Mouse (Mus musculus) lung, embryonic 16.5 days (tissue): ENCODE data around the gene Fancg. TPM values are rescaled to one million over a fixed set of nuclear protein-coding genes. Genes with fewer than 3 reads are reported as not detected.

Source experiments
- ATAC-seq: fragments of 200-750 bp; cut with Nextera tagmentation; 2 replicates; pipeline ENCODE4 v1.8.0; 2017; ENCODE audit warnings: low read depth, mild to moderate bottlenecking, moderate library complexity
- H3K27ac ChIP-seq: fragments of 300-500 bp; sonication (generic); 2 replicates; pipeline ENCODE4 v1.5.1; 2014; ENCODE audit warnings: mild to moderate bottlenecking, control low read depth, low read length
- H3K27me3 ChIP-seq: fragments of 300-500 bp; sonication (generic); 2 replicates; pipeline ENCODE4 v1.6.1; 2014; ENCODE audit warnings: low read depth, low read length, mixed read lengths; ENCODE audit not compliant: control insufficient read depth, insufficient read depth
- H3K36me3 ChIP-seq: fragments of 300-500 bp; sonication (generic); 2 replicates; pipeline ENCODE4 v1.6.1; 2014; ENCODE audit warnings: low read length; ENCODE audit not compliant: control insufficient read depth, insufficient read depth
- H3K4me1 ChIP-seq: fragments of 300-500 bp; sonication (generic); replicated peaks from 2 replicates; pipeline ENCODE4 v1.6.1; 2014; ENCODE audit warnings: low read length, mixed read lengths; ENCODE audit not compliant: control insufficient read depth, insufficient read depth
- H3K4me2 ChIP-seq: fragments of 300-500 bp; sonication (generic); 2 replicates; pipeline ENCODE4 v1.6.1; 2014; ENCODE audit warnings: low read depth, low read length, control low read depth
- H3K4me3 ChIP-seq: fragments of 300-500 bp; sonication (generic); 2 replicates; pipeline ENCODE4 v1.5.1; 2014; ENCODE audit warnings: mild to moderate bottlenecking, low read length, control low read depth
- H3K9ac ChIP-seq: fragments of 300-500 bp; sonication (generic); 2 replicates; pipeline ENCODE4 v1.6.1; 2014; ENCODE audit warnings: low read length, control low read depth
- H3K9me3 ChIP-seq: fragments of 300-500 bp; sonication (generic); 2 replicates; pipeline ENCODE4 v1.6.1; 2016; ENCODE audit warnings: low read length; ENCODE audit not compliant: control insufficient read depth
- WGBS: fragments of 180-500 bp; shearing (Covaris S2); extraction: QIAGEN DNeasy Blood & Tissue Kit; methylation state at CpG from one replicate; pipeline ENCODE4 v1.1.7; 2014; 5-methylcytosine and 5-hydroxymethylcytosine counted together
- polyA plus RNA-seq: library from polyadenylated mRNA; unstranded; fragments of >200 nt; fragmentation: Nextera tagmentation; extraction: Ambion mirVana; gene quantifications from 2 replicates; pipeline ENCODE4 v1.2.1, GENCODE M21; 2015

The Fancg gene
- polyA plus RNA-seq, 1 experiment from 2014 or later: 22.5 TPM

DNA sequence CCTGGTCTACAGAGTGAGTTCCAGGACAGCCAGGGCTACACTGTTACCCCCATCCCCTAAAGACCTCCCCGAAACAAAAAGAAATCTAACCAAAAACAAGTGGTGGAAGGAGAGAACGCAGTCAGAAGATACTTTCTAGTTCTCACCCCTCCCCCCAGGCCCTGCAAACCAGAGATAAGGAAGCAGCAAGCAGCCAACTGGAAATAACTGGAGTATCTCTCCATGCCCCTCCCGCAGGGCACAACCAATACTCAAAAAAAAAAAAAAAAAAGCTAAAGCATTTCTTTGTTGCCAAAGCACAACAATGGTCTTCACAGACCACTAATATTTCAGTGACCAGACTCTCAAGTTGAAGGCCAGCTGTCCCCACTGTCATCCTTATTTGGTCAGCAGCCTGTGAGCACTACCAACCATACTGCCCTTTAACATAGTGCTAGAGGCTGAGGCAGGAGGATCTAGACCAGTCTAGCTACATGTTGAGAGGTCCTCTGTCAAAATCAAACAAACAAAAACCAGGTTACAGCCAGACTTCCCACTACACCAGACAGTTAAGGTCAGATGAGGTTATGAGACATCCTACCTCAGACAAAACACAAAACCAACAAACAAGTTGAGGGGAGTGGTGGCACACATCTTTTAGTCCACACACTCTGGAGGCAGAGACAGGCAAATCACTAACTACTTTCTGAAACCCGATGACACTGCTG is 27.7 kb upstream of the Fancg start:
- no peak for ATAC-seq
- Histone ChIP-seq H3K4me1 (peaks cover 7% of the 10 kb centered on the region), H3K27ac (no peak overlapping the region), H3K9ac (no peak overlapping the region), H3K36me3 (peaks cover 14% of the 10 kb centered on the region), H3K27me3 (no peaks in the 10 kb centered on the region), H3K4me3 (no peak overlapping the region), H3K4me2 (no peak overlapping the region), H3K9me3 (no peaks in the 10 kb centered on the region)
- 54% methylated on average over 4 of the region's 4 CpGs for WGBS

DNA sequence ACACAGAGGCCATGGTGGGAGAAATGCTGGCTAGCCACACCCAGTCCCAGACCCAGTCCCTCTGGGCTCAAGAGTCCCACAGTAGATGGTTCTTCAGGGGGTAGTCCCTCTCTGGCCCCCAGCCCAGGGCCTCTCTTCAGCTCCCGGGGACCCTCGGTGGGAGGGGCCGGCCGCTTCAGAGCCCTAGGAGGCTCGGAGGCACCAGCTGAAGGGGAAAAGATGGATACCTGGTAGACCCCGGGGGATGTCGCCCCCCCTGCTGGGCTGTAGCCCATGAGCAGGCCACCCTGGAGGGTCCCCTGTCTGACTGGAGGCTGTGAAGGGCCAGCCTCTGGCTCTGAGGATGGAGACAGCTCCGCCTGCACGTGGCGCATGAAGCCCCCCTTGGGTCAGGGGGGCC is 26.1 kb upstream of the Fancg start:
- ATAC-seq: no peak
- Histone ChIP-seq H3K4me3 (no peak overlapping the region), H3K9me3 (no peaks in the 10 kb centered on the region), H3K27me3 (no peaks in the 10 kb centered on the region), H3K36me3 (peaks cover 14% of the 10 kb centered on the region), H3K27ac (no peak overlapping the region), H3K4me1 (peaks cover 15% of the 10 kb centered on the region), H3K9ac (no peak overlapping the region), H3K4me2 (no peak overlapping the region)
- WGBS: 86% methylated on average over 10 of the region's 10 CpGs

DNA sequence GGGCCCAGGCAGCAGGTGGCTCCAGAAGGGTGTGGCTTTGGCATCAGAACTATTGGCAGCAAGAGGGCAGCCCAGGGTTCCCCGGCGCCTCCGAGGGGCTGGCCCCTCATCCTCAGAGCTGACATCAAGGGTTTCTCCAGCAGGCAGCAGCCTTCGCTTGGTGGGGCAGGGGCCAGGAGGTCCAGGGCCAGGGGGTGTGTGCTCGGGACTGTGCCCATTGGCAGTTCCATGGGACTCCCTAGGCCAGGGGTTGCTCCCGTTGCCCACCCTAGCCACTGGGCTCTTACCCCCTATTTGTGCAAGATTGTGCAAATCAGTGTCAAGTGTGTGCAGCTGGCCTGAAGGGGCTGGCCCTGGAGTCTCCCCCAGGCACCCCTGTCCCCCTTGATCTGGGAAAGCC is 25.5 kb upstream of the Fancg start:
- no peaks in the 10 kb centered on the region for H3K27me3 ChIP-seq
- H3K36me3 ChIP-seq: peaks cover 14% of the 10 kb centered on the region
- H3K9me3 ChIP-seq: no peaks in the 10 kb centered on the region
- H3K9ac ChIP-seq: no peak overlapping the region
- H3K4me3 ChIP-seq: no peak overlapping the region
- H3K4me2 ChIP-seq: no peak overlapping the region
- H3K4me1 ChIP-seq: peaks cover 15% of the 10 kb centered on the region
- no peak for ATAC-seq
- WGBS: 82% methylated on average over 6 of the region's 6 CpGs
- no peak overlapping the region for H3K27ac ChIP-seq

DNA sequence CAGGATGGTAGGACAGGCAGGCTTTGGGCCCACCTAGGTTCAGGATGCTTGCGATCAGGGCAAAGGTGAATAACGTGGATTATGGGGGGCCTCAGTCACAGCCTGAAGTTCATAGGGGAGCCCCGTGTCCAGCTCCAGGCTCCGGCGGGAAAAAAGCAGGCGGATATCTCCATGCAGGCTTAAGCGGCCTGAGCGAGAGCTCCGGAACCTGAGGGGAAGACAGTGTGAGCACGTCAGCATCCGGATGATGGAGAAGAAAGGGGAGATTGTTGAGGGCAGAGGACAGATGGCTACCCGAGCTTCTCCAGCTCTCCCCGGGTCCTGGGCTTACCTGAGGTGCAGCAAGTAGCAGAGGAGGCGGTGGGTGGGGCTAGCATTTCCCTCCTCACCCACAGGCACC is 23.2 kb upstream of the Fancg start:
- ATAC-seq: no peak
- Histone ChIP-seq H3K4me2 (no peak overlapping the region), H3K27me3 (no peaks in the 10 kb centered on the region), H3K36me3 (peaks cover 21% of the 10 kb centered on the region), H3K4me1 (peaks cover 15% of the 10 kb centered on the region), H3K9ac (no peak overlapping the region), H3K9me3 (no peaks in the 10 kb centered on the region), H3K27ac (no peak overlapping the region), H3K4me3 (no peak overlapping the region)
- 84% methylated on average over 14 of the region's 14 CpGs for WGBS

DNA sequence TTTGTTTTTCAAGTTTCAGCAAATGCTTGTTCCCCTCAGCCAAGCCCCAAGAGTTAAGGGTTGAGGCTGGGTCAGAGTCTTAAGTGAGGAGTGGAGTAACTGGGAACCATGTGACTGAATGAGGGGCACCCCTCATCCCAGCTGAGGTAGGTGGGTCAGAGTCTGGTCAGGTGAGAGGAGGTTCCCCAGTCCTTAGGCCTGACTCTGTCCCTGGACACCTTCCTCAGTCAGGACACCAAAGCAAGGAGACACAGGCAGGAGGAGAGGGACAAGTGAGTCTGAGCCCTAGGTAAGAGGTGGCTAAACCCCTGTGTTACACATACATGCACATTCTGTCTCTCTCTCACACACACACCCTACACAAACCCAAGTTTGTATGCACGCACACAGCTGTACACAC is 22.2 kb upstream of the Fancg start:
- peaks cover 29% of the 10 kb centered on the region for H3K36me3 ChIP-seq
- no peak for ATAC-seq
- peaks cover 15% of the 10 kb centered on the region for H3K4me1 ChIP-seq
- H3K4me3 ChIP-seq: no peak overlapping the region
- WGBS: 94% methylated on average over 1 of the region's 1 CpGs
- no peaks in the 10 kb centered on the region for H3K27me3 ChIP-seq
- no peaks in the 10 kb centered on the region for H3K9me3 ChIP-seq
- H3K9ac ChIP-seq: no peak overlapping the region
- no peak overlapping the region for H3K4me2 ChIP-seq
- no peak overlapping the region for H3K27ac ChIP-seq

DNA sequence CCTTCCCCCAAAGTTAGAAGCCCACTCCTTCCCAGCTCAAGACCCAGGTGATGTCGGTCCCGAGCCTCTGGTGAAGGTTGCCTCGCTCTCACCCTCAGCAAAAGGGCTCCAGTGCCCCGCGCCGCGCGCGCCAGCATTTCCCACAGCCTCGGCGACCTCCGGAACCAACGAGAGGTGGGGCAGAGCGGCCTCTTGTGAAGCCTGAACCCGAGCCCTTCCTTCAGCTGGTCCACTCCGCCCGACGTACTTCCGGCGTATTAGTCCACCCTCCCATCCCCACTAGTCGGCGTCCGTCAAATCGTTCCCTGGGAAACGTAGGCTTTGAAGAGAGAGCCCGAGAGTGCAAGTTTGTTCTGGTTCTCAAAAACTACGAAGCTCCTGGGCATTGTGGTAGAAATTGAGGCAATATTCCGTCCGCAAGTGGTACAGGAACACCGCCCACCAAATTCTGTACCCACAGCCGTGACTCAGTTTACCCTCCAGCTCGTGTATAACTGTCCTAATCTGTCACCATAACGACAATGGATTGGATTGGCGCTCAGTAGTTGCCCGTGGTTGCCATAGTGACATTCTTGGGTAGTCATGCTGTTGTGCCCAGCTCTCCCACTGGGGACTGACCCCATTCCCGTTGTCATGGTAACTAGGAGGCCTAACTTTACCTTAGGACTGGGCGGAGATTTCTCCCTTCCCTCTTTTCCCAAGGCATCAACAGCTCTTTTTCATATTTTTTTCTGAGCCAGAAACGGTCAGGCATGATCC is 21.1 kb upstream of the Fancg start, which contains the start of gene Stoml2:
TSS of gene Stoml2 (minus strand) at position 474 of the 759 bp plus-strand sequence.
- H3K9me3 ChIP-seq: no peaks in the 10 kb centered on the region
- H3K4me3 ChIP-seq: peak within 1 kb of the TSS; percentile 86
- H3K27me3 ChIP-seq: no peaks in the 10 kb centered on the region
- peaks cover 15% of the 10 kb centered on the region for H3K4me1 ChIP-seq
- peak within 1 kb of the TSS; percentile 96 for H3K9ac ChIP-seq
- H3K4me2 ChIP-seq: peak within 1 kb of the TSS; percentile 92
- H3K36me3 ChIP-seq: peaks cover 37% of the 10 kb centered on the region
- H3K27ac ChIP-seq: peak within 1 kb of the TSS; percentile 89
- peak; percentile 98 for ATAC-seq
- WGBS: under 1% methylated on average over 38 of the region's 38 CpGs

DNA sequence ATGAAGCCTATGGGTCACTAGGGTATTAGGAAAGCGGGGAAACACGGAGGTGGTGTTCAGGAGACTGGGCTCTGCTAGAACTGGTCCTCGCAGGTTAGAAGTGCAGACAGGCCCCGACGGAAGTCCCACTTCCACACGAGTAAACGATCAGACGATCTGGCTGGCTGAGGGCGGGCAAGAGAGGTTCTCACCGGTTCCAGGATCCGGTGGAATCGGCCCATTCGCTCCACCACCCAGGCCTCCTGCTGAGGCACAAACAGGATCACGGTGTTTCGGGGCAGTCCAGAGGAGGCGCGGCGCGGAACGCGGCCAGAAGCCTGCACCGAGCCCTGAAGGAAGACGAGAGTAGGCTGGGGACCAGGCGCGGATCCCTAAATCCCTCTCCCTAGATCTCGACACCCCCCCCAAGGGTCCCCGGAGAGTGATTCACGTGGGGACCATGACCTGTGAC is 20.5 kb upstream of the Fancg start:
- Histone ChIP-seq H3K27ac (peak overlapping the region; percentile 89), H3K9ac (peak overlapping the region; percentile 96), H3K4me3 (peak overlapping the region; percentile 86), H3K4me1 (peaks cover 15% of the 10 kb centered on the region), H3K27me3 (no peaks in the 10 kb centered on the region), H3K4me2 (peak overlapping the region; percentile 92), H3K36me3 (peaks cover 33% of the 10 kb centered on the region), H3K9me3 (no peaks in the 10 kb centered on the region)
- WGBS: under 1% methylated on average over 28 of the region's 28 CpGs
- peak; percentile 67 for ATAC-seq

DNA sequence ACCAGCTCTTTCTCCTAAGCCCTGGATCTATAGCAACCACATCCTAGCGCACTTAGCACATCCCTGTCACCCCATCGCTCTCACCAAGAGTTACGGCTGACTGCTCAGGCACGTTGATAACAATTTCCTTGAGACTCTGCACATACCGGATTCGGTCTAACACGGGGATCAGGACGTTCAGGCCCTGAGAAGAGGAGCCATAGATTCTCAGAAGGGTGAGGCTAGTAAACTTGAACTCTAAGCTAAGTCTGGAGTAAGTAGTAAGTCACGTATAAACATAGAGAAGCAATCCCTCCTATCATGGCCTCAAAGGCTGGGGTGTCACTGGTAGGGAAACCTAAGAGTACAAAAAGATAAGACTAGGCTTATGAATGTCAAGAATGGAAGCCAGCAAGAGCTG is 20.0 kb upstream of the Fancg start:
- Histone ChIP-seq H3K4me3 (peak overlapping the region; percentile 86), H3K36me3 (peaks cover 33% of the 10 kb centered on the region), H3K27ac (peak overlapping the region; percentile 89), H3K9ac (peak overlapping the region; percentile 96), H3K27me3 (no peaks in the 10 kb centered on the region), H3K4me2 (peak overlapping the region; percentile 92), H3K4me1 (peaks cover 15% of the 10 kb centered on the region), H3K9me3 (no peaks in the 10 kb centered on the region)
- WGBS: 63% methylated on average over 9 of the region's 9 CpGs
- no peak for ATAC-seq

DNA sequence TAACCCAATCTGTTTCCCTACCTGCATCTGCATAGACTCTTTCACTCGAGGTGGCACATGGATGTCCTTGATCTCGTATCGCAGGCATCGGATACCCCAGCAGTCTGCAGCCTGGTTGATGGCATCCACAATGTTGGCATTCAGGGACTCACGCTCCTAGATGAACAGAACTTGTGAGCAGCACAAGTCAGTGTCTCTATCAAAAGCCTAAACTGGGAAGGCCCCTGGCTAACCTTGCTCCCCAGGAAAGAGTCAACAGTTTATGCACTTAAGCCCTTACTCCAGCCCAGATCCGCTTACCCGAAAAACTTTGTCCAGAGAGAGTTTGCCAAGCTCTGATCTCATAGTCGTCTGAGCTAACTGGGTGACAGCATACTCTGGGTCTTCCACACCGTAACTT is 19.4 kb upstream of the Fancg start:
- ATAC-seq: no peak
- H3K9ac ChIP-seq: peak overlapping the region; percentile 24; the same call in 1 of the 2 replicates
- 89% methylated on average over 9 of the region's 9 CpGs for WGBS
- H3K4me2 ChIP-seq: no peak overlapping the region; the same call in 1 of the 2 replicates
- H3K27me3 ChIP-seq: no peaks in the 10 kb centered on the region
- H3K4me1 ChIP-seq: peaks cover 18% of the 10 kb centered on the region
- H3K36me3 ChIP-seq: peaks cover 33% of the 10 kb centered on the region
- H3K4me3 ChIP-seq: no peak overlapping the region
- no peaks in the 10 kb centered on the region for H3K9me3 ChIP-seq
- H3K27ac ChIP-seq: no peak overlapping the region
